Mouse (Mus musculus): Measurements from ENCODE around the gene Clec9a.

Gene Clec9a

GRCm38 (mm10) chr6:129408562-129408961, at the start of gene Clec9a:
Gene Clec9a, plus strand, starts transcription at chr6:129408862.
- DNase-seq (ENCODE audit: low spot score), result no peak

GRCm38 (mm10) chr6:129359515-129359914, 49.1 kb upstream of the Clec9a start:
- no peak for DNase-seq (ENCODE audit: low spot score)

DNA sequence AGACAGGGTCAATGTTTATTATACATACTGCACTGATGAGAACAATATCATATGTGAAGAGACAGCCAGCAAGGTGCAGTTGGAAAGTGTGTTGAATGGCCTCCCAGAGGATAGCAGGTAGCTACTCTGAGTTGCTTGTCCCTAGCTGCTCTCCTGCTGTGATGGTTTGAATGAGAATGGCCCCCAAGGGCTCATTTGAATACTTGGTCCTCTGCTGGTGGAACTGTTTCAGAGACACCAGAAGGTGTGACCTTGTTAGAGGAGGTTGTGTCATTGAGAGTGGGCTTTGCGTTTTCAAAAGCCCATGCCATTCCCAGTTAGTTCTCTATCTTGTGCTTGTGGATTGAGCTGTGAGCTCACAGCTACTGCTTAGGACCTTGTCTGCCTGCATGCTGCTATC, 44.7 kb upstream of the Clec9a start:
- no peak for DNase-seq (ENCODE audit: low spot score)

DNA sequence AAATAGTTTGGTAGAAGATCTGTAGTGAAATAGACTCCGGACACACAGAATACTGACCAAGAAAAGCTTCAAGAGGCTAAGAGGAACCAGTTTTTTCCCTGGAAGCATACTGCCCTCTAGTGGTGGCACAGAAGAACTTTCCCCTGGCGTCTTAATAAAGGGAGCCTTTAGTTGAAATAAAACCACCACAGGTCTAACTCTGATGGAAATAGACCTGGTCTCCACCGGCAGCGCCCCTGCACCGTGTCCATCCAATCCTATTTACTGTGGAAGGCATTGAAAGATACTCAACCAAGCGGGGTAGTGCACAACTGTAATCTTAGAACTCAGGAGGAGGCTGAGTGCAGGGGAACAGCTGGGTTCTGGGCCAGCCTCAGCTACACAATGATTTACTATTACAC, 42.7 kb upstream of the Clec9a start:
- DNase-seq (ENCODE audit: low spot score), result no peak

DNA sequence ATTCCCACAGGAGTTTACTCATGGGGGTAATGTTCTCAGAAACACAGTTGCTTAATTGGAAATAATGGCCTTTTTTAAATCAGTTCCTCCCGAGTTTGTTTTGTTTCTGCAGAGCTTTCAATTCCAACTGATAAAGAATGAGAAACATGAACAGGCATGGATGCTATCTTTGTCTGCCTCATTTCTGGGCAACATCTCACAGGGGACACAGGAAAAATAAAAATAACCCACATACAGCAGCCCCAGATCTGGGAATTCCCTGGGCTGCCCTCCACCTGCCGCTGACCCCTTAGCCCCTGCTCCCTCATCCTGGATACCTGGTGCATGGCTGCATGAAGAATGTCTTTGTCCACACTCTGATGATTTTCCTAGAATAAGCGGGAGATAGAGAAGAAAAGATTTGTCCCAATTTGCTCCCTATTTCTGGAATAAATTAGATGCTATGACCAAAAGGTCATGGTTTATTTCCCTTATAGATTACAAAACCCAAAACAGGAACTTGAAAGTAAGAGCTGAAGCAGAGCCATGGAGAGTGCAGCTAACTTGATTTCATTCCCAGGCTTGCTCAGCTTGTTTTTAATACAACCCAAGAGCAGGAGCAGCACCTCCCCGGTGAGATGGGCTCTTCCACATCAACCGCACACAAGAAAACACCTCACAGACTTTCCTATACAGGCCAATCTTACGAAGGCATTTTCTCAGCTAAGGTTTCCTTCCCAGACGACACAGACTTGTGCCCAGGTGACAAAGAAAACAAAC, 39.1 kb upstream of the Clec9a start:
- no peak for DNase-seq (ENCODE audit: low spot score)

GRCm38 (mm10) chr6:129374937-129375471, 33.7 kb upstream of the Clec9a start:
- DNase-seq (ENCODE audit: low spot score), result no peak

DNA sequence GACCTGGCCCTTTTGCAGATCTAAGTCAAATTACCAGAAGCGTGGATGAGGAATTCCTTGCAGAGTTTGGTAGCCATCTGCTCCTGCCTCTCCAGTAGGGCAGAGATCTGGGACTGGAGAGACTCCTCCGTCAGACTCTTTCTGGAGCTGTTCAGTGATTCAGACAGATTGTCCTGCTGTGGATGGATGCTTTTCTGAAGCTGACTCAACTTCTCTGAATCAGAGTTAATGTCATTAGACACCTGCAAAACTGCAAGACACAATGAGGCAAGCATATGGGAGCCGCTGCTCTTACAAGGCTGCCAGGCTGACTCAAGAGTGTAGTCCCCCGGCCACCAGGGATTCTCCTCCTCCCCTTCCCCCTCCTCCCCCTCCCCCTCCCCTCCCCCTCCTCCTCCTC, 28.2 kb upstream of the Clec9a start:
- no peak for DNase-seq (ENCODE audit: low spot score)

GRCm38 (mm10) chr6:129381736-129382135, 26.9 kb upstream of the Clec9a start:
- no peak for DNase-seq (ENCODE audit: low spot score)

GRCm38 (mm10) chr6:129383466-129383865, 25.2 kb upstream of the Clec9a start:
- no peak for DNase-seq (ENCODE audit: low spot score)

DNA sequence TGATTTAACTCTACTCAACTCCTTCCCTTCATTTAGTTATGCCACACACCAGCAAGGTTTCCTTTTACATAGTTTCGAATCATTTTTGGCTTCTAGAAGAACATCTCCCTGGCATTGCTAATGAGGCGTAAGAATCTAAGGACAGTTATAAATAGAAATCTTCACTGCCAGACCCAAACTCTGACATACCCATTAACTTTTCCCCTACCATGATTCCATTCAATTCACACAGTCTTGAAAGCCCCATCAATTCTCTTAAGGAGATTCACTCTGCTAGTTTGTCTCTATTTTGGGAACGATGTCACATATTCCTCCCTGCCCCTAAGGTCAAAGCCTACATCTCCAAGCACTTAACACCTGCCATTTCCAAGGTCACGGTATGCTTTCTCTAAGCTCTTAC, 23.7 kb upstream of the Clec9a start:
- no peak for DNase-seq (ENCODE audit: low spot score)

GRCm38 (mm10) chr6:129385774-129386173, 22.9 kb upstream of the Clec9a start, which contains the start of gene Clec12b:
Gene Clec12b, minus strand, starts transcription at chr6:129385874.
- no peak for DNase-seq (ENCODE audit: low spot score)

DNA sequence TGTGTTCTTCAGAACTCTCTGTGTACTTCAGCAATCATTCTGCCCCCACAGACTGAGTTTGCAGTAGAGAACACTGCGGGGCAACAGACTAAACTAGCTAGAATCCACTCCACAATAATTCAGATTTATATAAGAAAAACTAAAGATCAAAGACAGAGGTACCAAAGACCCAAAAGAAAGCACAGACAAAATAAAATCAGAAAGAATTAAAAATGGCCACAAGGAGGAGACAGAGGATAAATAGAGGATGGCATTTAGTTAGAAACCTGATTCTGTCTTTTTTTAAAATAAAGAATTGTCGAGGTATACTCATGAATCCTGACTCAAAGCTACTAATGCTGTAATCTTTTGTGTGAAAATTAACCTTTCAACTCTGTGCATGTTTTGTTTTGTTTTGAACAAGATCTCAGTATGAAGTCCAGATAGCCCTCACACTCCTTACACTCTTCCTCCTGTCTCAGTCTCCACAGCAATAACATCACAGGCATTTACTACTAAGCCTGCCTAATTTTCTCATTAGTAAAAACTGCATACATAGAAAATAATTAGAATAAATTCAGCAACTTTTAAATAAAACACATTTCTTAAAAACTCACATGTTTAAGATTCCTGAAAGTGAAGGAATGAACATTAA, 15.5 kb upstream of the Clec9a start:
- no peak for DNase-seq (ENCODE audit: low spot score)

DNA sequence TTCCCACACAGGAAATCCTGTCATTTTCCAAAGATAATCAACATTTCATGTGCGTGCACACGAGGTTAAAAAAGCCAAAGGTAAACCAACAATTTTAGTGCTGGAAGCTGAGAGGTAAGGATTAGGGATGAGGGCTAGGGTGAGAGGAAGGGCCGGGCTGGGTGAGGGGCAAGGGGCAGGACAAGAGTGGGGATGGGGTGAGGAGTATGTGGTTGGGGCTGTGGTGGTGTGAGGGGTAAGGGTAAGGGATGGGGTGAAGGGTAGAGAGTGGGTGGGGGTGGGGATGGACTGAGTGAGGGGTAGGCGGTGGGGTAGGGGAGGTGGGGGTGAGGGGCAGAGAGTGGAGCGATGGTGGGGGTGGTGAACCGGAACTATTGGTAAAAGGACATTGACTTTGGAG, 14.9 kb upstream of the Clec9a start:
- DNase-seq (ENCODE audit: low spot score), result no peak

DNA sequence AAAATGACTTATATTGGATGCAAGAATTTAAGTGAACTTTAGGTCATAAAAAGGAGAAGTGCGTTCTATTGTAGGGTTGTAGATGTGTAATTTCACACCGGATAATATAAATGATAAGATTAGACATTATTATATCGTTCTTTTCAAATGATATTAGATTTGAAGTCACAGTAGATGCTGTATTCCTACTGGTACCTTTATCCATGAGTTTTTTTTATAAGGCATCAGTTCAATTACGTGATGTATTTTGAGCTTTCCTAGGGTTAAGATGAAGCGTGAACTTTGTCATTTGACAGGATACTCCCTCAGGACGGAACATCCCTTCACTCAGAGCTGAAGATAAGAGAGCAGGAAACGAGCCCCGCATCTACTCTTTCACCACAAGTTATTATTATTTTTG, 11.7 kb upstream of the Clec9a start, which contains the start of gene Clec1b:
Clec1b (plus strand) TSS at position 301 of the 400 bp plus-strand sequence.
- DNase-seq (ENCODE audit: low spot score), result no peak

DNA sequence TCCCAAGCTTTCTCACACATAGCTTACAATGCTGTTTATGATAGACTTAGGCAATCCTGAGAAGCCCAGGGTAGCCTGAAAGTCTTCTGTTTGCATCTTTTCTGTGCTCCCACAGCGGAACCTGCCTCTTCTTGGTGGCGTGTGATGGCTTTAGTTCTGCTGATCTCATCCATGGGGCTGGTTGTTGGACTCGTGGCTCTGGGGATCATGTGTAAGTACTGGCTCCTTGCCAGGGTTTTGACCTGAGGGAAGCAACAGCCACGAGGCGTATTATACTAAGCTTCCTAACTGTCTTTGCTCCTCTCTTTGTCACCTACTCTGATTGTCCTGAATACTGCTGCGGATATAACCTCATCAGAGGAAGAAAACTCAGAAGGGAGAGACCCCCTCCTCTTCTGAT, 8.7 kb upstream of the Clec9a start:
- peak; percentile 54 for DNase-seq (ENCODE audit: low spot score)

DNA sequence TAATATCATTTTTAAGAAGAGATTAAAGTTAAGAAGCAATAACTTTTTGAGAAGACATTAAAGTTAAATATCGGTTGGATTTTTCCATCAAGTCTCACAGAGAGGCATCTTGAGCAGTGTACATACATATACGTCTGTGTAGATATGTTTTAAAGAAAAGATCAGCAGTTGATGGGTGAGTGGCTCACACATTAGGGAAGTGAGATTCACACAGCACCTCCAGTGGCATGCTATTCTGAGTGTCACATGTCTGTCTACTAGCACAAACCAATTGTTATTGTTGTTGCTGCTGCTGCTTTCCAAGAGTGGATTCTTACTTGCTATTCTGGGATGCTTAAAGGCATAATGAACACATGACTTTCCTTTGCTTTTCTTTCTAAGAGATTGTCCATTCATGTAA, 6.3 kb upstream of the Clec9a start:
- DNase-seq (ENCODE audit: low spot score), result no peak

- DNase-seq (ENCODE audit: low spot score), result no peak
Measured at GRCm38 (mm10) chr6:129403391-129403790, 5.3 kb upstream of the Clec9a start.

DNA sequence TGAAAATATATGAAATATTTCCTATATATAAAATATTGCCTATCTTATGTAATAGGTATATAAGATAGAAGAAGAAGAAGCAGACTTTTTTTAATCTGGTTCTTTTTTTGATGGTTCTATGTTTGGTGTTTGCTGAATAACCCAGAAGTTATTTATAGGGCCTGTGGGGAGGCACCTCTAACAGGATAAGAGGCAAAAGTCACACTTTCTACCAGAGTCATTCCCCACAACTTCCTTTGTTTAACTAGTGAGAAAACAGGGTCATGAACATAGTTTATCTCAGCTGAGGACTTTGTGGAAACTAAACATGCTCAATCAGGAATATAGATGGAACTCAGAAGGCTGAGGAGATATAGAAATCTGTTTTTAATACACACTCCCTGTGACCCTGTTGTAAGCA, 2.7 kb upstream of the Clec9a start:
- no peak for DNase-seq (ENCODE audit: low spot score)

GRCm38 (mm10) chr6:129407324-129407723, 1.3 kb upstream of the Clec9a start:
- no peak for DNase-seq (ENCODE audit: low spot score)

GRCm38 (mm10) chr6:129414177-129414576, 5.5 kb downstream of the Clec9a start:
- DNase-seq (ENCODE audit: low spot score), result no peak

DNA sequence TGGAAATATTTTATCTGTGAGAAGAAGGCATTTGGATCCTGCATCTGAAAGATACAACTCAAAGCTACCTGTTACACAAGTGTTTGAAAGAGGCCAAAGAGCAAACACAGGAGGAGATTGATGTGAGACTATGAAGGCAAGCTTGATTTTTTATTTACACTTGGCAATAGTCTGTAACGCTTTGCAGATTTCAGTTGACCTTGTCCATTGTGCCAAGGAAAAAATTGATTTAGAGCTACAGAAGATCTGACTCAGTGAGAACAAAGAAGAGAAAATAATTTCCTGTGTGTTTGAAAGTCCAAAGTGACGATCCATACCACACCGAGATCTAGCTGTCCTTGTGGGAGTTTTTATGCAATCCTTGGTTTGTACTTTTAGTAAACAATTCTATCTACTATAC, 13.6 kb downstream of the Clec9a start:
- no peak for DNase-seq (ENCODE audit: low spot score)

GRCm38 (mm10) chr6:129423040-129423733, 14.5 kb downstream of the Clec9a start:
- no peak for DNase-seq (ENCODE audit: low spot score)

DNA sequence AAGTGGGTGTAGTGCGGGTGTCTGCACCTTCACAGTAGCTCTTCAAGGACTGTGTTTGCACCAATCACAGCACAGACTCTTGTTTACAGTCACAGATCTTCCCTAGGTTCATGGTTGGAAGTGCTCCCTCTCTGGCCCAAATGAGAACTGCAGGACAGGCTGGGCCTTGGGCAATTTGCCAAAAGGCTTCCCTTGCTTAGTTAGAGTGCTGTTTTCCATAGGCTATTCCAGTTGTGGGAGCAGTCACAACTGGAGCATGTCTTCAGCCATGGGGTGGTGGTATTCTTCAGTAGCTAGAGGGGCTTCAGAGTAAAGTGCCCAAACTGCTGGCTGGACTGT, 15.0 kb downstream of the Clec9a start:
- peak; percentile 86 for DNase-seq (ENCODE audit: low spot score)

Data from layer of hippocampus, adult 11-12 months (tissue).